22 mouse cellular contexts compared by ENCODE assay signal in the genomic region with DNA sequence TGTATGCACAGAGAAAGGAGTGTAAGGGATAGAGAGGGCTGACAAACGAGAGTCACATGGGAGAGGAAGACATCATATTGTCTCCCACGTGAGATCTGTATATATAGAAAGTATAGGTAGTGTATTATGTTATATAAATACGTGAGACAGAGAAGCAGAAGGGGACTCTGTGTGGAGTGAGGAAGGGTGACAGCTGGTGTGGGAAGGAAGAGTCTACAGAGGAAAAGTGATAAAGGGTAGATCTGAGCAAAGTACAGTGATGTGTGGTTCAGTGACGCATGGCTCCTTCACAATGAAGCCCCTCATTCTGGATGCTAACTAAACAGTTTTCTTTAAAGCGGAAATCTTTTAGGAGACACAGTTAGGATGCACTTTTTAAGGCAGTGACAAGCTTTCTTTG. TPM values are rescaled to one million over a fixed set of nuclear protein-coding genes. Genes with fewer than 3 reads are reported as not detected.
DNase-seq lines count a peak whose midpoint lies in the region; ATAC-seq and TF ChIP-seq lines count a peak whose summit lies in the region.
"Had no signal": no experiment of that assay in that cellular context is flagged by ENCODE, and none has a peak within 500 bp of the region (broad histone marks: within the 10 kb centered on the region; RNA-seq: fewer than 3 reads in every experiment).

No protein-coding gene starts in this region.

- TF ChIP-seq CTCF in left cerebral cortex, adult 2 months (IDR thresholded peaks at IDR 0.05) = no peak

- no peak overlapping the region for H3K4me2 ChIP-seq in forebrain, embryonic 16.5 days (ENCODE audit: low read length)
- H3K4me2 ChIP-seq in hindbrain, embryonic 15.5 days = no peak overlapping the region
- H3K4me2 ChIP-seq: embryonic facial prominence, embryonic 13.5 days; heart, embryonic 11.5 days; heart, embryonic 15.5 days had no signal

- H3K9me3 ChIP-seq in forebrain, embryonic 16.5 days (ENCODE audit: control insufficient read depth, low read length) = no peaks in the 10 kb centered on the region
- no peaks in the 10 kb centered on the region for H3K9me3 ChIP-seq in forebrain, embryonic 10.5 days
- no peaks in the 10 kb centered on the region for H3K9me3 ChIP-seq in hindbrain, embryonic 15.5 days
- H3K9me3 ChIP-seq in hindbrain, embryonic 10.5 days = no peaks in the 10 kb centered on the region
- H3K9me3 ChIP-seq: embryonic facial prominence, embryonic 13.5 days; heart, embryonic 15.5 days had no signal

- no peak for DNase-seq in forebrain, embryonic 10.5 days (ENCODE audit: extremely low spot score, low spot score)
- no peak for DNase-seq in hindbrain, embryonic 10.5 days (ENCODE audit: low spot score)
- no peak for DNase-seq in left cerebral cortex, adult 2 months (ENCODE audit: extremely low spot score in 1 of 2, low spot score in 2 of 2)
- DNase-seq in left cerebral cortex, postnatal 14 days (ENCODE audit: low spot score in 2 of 2) = no peak
- no peak for DNase-seq in cerebellum, adult 9-10 months
- DNase-seq: adrenal gland, postnatal 10 days; B cell, adult 2 months; cerebellum, adult 9-11 months; cerebellum, postnatal 36 days; gastrocnemius, postnatal 14 days; heart, adult 2 months; heart, postnatal 14 days; kidney, adult 2 months had no signal

- intact Hi-C loops in left cerebral cortex, adult 2 months (cut with DNase I) = no loop called here
- intact Hi-C loops in left cerebral cortex, postnatal 14 days (cut with DNase I) = no loop called here

- no peaks in the 10 kb centered on the region for H3K27me3 ChIP-seq in forebrain, embryonic 16.5 days (replicated peaks; ENCODE audit: control insufficient read depth, insufficient read depth, low read length)
- no peaks in the 10 kb centered on the region for H3K27me3 ChIP-seq in forebrain, embryonic 10.5 days (ENCODE audit: poor library complexity, severe bottlenecking)
- H3K27me3 ChIP-seq in hindbrain, embryonic 15.5 days = no peaks in the 10 kb centered on the region
- no peaks in the 10 kb centered on the region for H3K27me3 ChIP-seq in hindbrain, embryonic 10.5 days (ENCODE audit: insufficient read depth, poor library complexity, severe bottlenecking)
- H3K27me3 ChIP-seq: embryonic facial prominence, embryonic 13.5 days; heart, embryonic 15.5 days had no signal

- no peak overlapping the region for H3K27ac ChIP-seq in forebrain, embryonic 16.5 days (ENCODE audit: low read length)
- no peak overlapping the region for H3K27ac ChIP-seq in forebrain, embryonic 10.5 days
- H3K27ac ChIP-seq in hindbrain, embryonic 15.5 days (replicated peaks) = no peak overlapping the region
- H3K27ac ChIP-seq in hindbrain, embryonic 10.5 days = no peak overlapping the region
- peak overlapping the region; percentile 32 for H3K27ac ChIP-seq in left cerebral cortex, adult 2 months
- H3K27ac ChIP-seq: embryonic facial prominence, embryonic 13.5 days; heart, adult 2 months; heart, embryonic 15.5 days had no signal

- H3K9ac ChIP-seq in forebrain, embryonic 16.5 days (replicated peaks; ENCODE audit: low read depth, low read length) = no peak overlapping the region
- no peak overlapping the region for H3K9ac ChIP-seq in hindbrain, embryonic 15.5 days
- H3K9ac ChIP-seq: embryonic facial prominence, embryonic 13.5 days; heart, embryonic 15.5 days had no signal

- ATAC-seq in forebrain, embryonic 16.5 days = 0 out of 2 replicates have a peak, but pooled peaks have one; percentile 18
- peak; percentile 23; the same call in 1 of the 2 replicates for ATAC-seq in hindbrain, embryonic 15.5 days (ENCODE audit: low FRiP score, low read depth)
- ATAC-seq: CD4-positive, CD25-positive, alpha-beta regulatory T cell, adult 4 months; forebrain, embryonic 14.5 days; intestine, embryonic 16.5 days had no signal

- no peak overlapping the region for H3K4me3 ChIP-seq in forebrain, embryonic 16.5 days (replicated peaks; ENCODE audit: low read length)
- H3K4me3 ChIP-seq in forebrain, embryonic 10.5 days = no peak overlapping the region
- no peak overlapping the region for H3K4me3 ChIP-seq in hindbrain, embryonic 15.5 days
- no peak overlapping the region for H3K4me3 ChIP-seq in hindbrain, embryonic 10.5 days
- no peak overlapping the region for H3K4me3 ChIP-seq in left cerebral cortex, adult 2 months
- H3K4me3 ChIP-seq: embryonic facial prominence, embryonic 13.5 days; heart, adult 2 months; heart, embryonic 15.5 days had no signal

- no peaks in the 10 kb centered on the region for H3K4me1 ChIP-seq in forebrain, embryonic 16.5 days (replicated peaks; ENCODE audit: control insufficient read depth, insufficient read depth, low read length)
- H3K4me1 ChIP-seq in forebrain, embryonic 10.5 days = peaks cover 5% of the 10 kb centered on the region; the same call in 1 of the 2 replicates
- H3K4me1 ChIP-seq in hindbrain, embryonic 15.5 days (replicated peaks) = no peaks in the 10 kb centered on the region
- H3K4me1 ChIP-seq in hindbrain, embryonic 10.5 days (replicated peaks) = 0 out of 2 replicates have a peak, but pooled peaks cover 3% of the 10 kb centered on the region
- H3K4me1 ChIP-seq: embryonic facial prominence, embryonic 13.5 days; heart, embryonic 15.5 days had no signal

- no peaks in the 10 kb centered on the region for H3K36me3 ChIP-seq in forebrain, embryonic 16.5 days (ENCODE audit: control insufficient read depth, insufficient read depth)
- H3K36me3 ChIP-seq in forebrain, embryonic 10.5 days (replicated peaks) = peaks cover 6% of the 10 kb centered on the region; the same call in 1 of the 2 replicates
- no peaks in the 10 kb centered on the region for H3K36me3 ChIP-seq in hindbrain, embryonic 15.5 days
- peaks cover 17% of the 10 kb centered on the region; the same call in 1 of the 2 replicates for H3K36me3 ChIP-seq in hindbrain, embryonic 10.5 days
- H3K36me3 ChIP-seq: embryonic facial prominence, embryonic 13.5 days; G1E; heart, embryonic 15.5 days had no signal

- 83% methylated on average over 5 of the region's 5 CpGs for WGBS in forebrain, embryonic 16.5 days
- WGBS in forebrain, embryonic 10.5 days = 90% methylated on average over 5 of the region's 5 CpGs
- 80% methylated on average over 5 of the region's 5 CpGs for WGBS in hindbrain, embryonic 15.5 days
- 90% methylated on average over 5 of the region's 5 CpGs for WGBS in hindbrain, embryonic 10.5 days

RNA-seq across cellular contexts. Expression of gene Fmn2, which starts 46.7 kb away (rescaled TPM):
- 5.2 and 6.9 TPM in 2 replicates for polyA plus RNA-seq in forebrain, embryonic 16.5 days (2015; fragmentation: Nextera tagmentation; extraction: Ambion mirVana)
- 3.3 and 4.1 TPM in 2 replicates for polyA plus RNA-seq in forebrain, embryonic 10.5 days (2016; fragmentation: Nextera tagmentation; extraction: Ambion mirVana)
- 7.1 and 8.0 TPM in 2 replicates for polyA plus RNA-seq in hindbrain, embryonic 15.5 days (2015; fragmentation: Nextera tagmentation; extraction: Ambion mirVana)
- 6.1 and 8.0 TPM in 2 replicates for polyA plus RNA-seq in hindbrain, embryonic 10.5 days (2016; fragmentation: Nextera tagmentation; extraction: Ambion mirVana)
- 10 to 100 TPM; 81.5 to 87.0 TPM for total RNA-seq in left cerebral cortex, adult 2 months (2021)
- total RNA-seq in left cerebral cortex, postnatal 14 days (2021) = 10 to 100 TPM; 57.5 to 64.6 TPM
- total RNA-seq: G1E had no signal
- polyA plus RNA-seq: CD4-positive, CD25-positive, alpha-beta regulatory T cell, adult 4 months; G1E had no signal
